Mouse (Mus musculus): Measurements from ENCODE around the gene Prpf19. TPM values are rescaled to one million over a fixed set of nuclear protein-coding genes. Genes with fewer than 3 reads are reported as not detected.

Prpf19 gene
- polyA plus RNA-seq, 1 experiment from 2014 or later: 42.6 TPM

DNA sequence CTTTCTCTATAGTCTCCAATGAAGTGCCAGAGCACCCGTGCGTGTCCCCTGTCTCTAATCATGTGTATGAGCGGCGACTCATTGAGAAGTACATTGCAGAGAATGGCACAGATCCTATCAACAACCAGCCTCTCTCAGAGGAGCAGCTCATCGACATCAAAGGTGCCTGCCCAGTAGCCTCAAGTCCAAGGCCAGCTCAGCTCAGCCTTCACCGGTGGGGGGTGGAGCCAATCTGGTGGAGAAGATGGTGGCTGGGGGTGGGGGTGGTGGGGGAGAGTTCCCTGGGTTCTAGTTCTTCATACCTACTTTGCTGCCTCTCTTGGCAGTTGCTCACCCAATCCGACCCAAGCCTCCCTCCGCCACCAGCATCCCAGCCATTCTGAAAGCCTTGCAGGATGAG is 2.5 kb downstream of the Prpf19 start:
- Histone ChIP-seq H3K27ac (no peak overlapping the region), H3K9ac (no peak overlapping the region), H3K4me3 (replicated peaks) (no peak overlapping the region), H3K27me3 (replicated peaks) (no peaks in the 10 kb centered on the region), H3K9me3 (no peaks in the 10 kb centered on the region), H3K36me3 (peaks cover 45% of the 10 kb centered on the region), H3K4me2 (no peak overlapping the region), H3K4me1 (peaks cover 11% of the 10 kb centered on the region)
- WGBS: 76% methylated on average over 8 of the region's 8 CpGs
- ATAC-seq (ENCODE audit: insufficient read depth, low FRiP score, low read depth): no peak

DNA sequence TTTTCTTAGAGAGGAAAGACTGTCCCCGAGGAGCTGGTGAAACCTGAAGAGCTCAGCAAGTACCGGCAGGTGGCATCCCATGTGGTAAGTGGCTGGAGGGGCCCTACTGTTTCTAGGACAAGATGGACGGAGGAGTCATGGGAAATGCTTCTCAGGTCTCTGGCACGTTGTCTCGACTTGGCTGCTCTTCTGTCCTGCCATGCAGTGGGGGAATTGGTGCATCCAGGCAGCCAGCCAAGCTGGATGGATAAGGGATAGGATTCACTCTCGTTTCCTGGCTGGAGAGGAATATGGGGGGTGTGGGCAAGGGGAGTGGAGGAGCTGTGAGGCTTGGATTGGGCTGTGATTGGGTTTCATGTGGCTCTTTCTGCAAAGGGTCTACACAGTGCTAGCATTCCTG is 5.3 kb downstream of the Prpf19 start:
- H3K36me3 ChIP-seq: peaks cover 62% of the 10 kb centered on the region
- no peaks in the 10 kb centered on the region for H3K9me3 ChIP-seq
- no peaks in the 10 kb centered on the region for H3K27me3 ChIP-seq (replicated peaks)
- ATAC-seq (ENCODE audit: insufficient read depth, low FRiP score, low read depth): no peak
- 81% methylated on average over 6 of the region's 6 CpGs for WGBS
- no peak overlapping the region for H3K27ac ChIP-seq
- no peak overlapping the region for H3K4me3 ChIP-seq (replicated peaks)
- H3K4me2 ChIP-seq: no peak overlapping the region
- H3K9ac ChIP-seq: no peak overlapping the region
- H3K4me1 ChIP-seq: peaks cover 22% of the 10 kb centered on the region

DNA sequence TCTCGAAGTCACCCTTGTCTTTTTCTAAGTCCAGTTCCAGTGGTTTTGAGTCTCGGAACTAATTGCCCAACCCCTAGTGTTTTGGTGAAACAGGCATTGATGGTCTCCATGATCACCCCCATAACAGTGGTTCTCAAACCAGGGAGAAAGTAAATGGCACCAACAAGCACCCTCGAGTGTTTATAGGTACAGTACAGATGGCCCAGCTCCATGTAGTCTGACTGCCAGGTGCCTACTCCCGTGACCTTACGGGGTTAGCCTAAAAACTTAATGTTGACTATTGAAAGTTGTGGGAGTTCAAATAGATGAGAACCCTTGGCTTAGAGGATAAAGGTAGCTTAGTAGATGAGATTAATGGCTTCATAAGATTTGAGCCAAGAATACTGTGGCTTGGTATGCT is 6.0 kb downstream of the Prpf19 start:
- Histone ChIP-seq H3K27ac (no peak overlapping the region), H3K36me3 (peaks cover 62% of the 10 kb centered on the region), H3K4me2 (no peak overlapping the region), H3K4me3 (replicated peaks) (no peak overlapping the region), H3K9ac (no peak overlapping the region), H3K9me3 (no peaks in the 10 kb centered on the region), H3K4me1 (peaks cover 28% of the 10 kb centered on the region), H3K27me3 (replicated peaks) (no peaks in the 10 kb centered on the region)
- ATAC-seq (ENCODE audit: insufficient read depth, low FRiP score, low read depth): no peak
- 90% methylated on average over 5 of the region's 5 CpGs for WGBS

DNA sequence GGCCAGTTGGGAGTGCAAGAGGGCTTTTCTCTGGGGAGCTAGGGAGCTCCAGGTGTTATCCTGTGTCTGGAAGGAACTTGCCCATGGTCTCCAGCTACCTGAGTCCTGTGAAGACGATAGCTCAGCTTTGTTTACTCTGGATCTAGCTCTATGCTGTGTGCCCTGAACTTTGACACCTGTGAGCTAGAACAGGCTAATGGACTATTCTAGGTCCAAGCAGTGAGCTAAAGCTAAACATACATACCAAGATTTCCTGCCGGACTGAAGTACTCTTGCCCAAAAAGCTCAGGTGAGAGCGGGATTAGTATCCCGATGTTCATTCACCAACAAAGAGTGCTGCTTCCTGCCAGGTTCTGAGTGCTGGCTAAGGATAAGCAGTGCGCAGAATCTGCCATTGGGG is 9.5 kb downstream of the Prpf19 start:
- no peaks in the 10 kb centered on the region for H3K27me3 ChIP-seq (replicated peaks)
- H3K9me3 ChIP-seq: no peaks in the 10 kb centered on the region
- 64% methylated on average over 5 of the region's 5 CpGs for WGBS
- no peak overlapping the region for H3K9ac ChIP-seq
- H3K4me3 ChIP-seq (replicated peaks): no peak overlapping the region
- no peak for ATAC-seq (ENCODE audit: insufficient read depth, low FRiP score, low read depth)
- peaks cover 44% of the 10 kb centered on the region for H3K36me3 ChIP-seq
- peaks cover 19% of the 10 kb centered on the region; the same call in 1 of the 2 replicates for H3K4me1 ChIP-seq
- peak overlapping the region; percentile 49; the same call in 1 of the 2 replicates for H3K27ac ChIP-seq
- no peak overlapping the region for H3K4me2 ChIP-seq

DNA sequence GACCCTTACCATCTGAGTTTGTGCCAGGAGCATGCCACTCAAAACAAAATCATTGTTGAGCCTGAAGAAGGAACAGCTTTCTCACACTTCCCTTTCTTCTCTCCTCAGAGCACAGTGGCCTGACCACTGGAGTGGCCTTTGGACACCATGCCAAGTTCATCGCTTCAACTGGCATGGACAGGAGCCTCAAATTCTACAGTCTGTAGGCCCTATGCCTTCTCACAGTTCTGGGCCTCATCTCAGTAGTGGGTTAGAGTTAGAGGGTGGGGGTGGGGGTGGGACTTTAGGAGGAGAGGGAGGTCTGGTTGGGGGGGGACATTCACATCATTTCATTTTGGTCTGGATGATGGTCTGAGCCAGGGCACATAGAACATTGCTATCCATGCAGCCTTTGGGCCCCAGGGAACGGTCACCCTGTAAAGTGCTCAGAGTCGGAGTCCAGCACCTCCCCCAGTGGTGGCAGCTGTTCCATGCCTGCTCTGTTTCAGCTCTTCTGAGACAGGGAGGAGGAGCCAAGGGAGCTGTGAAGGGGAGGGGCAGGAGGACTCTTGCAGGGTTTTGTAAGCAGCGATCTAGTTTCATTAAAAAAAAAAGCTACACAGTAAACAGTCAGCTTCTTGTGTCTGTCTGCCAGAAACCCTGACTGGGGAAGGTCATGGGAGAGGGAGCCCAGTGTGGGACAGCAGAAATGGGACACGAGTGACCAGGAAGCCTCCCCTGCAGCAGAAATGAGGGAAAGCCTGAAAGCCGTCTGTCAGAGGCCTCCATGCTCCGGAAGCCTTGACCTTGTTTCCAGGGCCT is 10.1 kb downstream of the Prpf19 start:
- Histone ChIP-seq H3K36me3 (peaks cover 38% of the 10 kb centered on the region), H3K4me3 (replicated peaks) (no peak overlapping the region), H3K4me1 (peaks cover 19% of the 10 kb centered on the region; the same call in 1 of the 2 replicates), H3K9ac (no peak overlapping the region), H3K27me3 (replicated peaks) (no peaks in the 10 kb centered on the region), H3K4me2 (peak overlapping the region; percentile 32; the same call in 1 of the 2 replicates), H3K9me3 (no peaks in the 10 kb centered on the region), H3K27ac (peak overlapping the region; percentile 91)
- peak; percentile 75 for ATAC-seq (ENCODE audit: insufficient read depth, low FRiP score, low read depth)
- WGBS: 35% methylated on average over 7 of the region's 7 CpGs

DNA sequence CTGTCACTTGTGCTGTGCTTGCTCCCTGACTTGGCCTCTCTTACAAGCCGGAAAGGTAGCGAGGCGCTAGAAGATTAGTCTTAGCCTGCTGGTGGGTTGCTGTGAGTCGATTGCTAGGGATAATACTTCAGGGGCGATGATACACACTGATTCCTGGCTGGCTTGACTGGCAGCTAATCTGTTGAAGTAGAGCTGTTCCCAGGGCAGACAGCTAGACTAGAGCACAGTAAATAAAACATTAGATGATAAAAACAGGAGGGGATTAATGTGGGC is 10.6 kb downstream of the Prpf19 start:
- H3K36me3 ChIP-seq: peaks cover 32% of the 10 kb centered on the region
- 48% methylated on average over 5 of the region's 5 CpGs for WGBS
- ATAC-seq (ENCODE audit: insufficient read depth, low FRiP score, low read depth): no peak

DNA sequence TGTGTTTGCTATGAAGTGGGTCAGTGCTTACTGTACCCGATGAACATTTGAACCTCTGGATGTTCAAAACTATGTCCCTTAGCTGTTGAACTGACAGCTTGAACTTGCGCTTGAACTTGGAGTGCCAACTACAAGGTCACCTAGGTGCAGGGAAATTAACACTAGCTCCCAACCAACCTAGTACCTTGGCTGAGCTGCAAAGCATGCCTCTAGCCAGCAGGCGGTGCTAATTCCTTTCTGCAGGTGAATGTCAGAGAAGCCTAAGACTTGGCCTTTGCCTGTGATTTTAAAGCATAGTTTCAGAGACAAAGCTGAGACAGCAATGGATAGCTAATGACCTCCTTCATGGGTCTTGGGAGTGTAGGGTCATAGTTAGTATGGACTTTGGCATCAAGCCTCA is 12.9 kb downstream of the Prpf19 start:
- Histone ChIP-seq H3K9me3 (no peaks in the 10 kb centered on the region), H3K9ac (no peak overlapping the region), H3K27ac (peak overlapping the region; percentile 90; the same call in 1 of the 2 replicates), H3K36me3 (peaks cover 13% of the 10 kb centered on the region), H3K4me3 (replicated peaks) (no peak overlapping the region), H3K4me1 (peaks cover 21% of the 10 kb centered on the region; the same call in 1 of the 2 replicates), H3K27me3 (replicated peaks) (no peaks in the 10 kb centered on the region), H3K4me2 (no peak overlapping the region)
- WGBS: 50% methylated on average over 3 of the region's 3 CpGs
- ATAC-seq (ENCODE audit: insufficient read depth, low FRiP score, low read depth): no peak

More for the DNA sequence above, 10.6 kb downstream of the Prpf19 start:
- Histone ChIP-seq H3K27me3 (replicated peaks) (no peaks in the 10 kb centered on the region), H3K9me3 (no peaks in the 10 kb centered on the region), H3K4me3 (replicated peaks) (no peak overlapping the region), H3K4me1 (peaks cover 19% of the 10 kb centered on the region; the same call in 1 of the 2 replicates), H3K4me2 (peak overlapping the region; percentile 32; the same call in 1 of the 2 replicates), H3K9ac (no peak overlapping the region), H3K27ac (peak overlapping the region; percentile 91)

DNA sequence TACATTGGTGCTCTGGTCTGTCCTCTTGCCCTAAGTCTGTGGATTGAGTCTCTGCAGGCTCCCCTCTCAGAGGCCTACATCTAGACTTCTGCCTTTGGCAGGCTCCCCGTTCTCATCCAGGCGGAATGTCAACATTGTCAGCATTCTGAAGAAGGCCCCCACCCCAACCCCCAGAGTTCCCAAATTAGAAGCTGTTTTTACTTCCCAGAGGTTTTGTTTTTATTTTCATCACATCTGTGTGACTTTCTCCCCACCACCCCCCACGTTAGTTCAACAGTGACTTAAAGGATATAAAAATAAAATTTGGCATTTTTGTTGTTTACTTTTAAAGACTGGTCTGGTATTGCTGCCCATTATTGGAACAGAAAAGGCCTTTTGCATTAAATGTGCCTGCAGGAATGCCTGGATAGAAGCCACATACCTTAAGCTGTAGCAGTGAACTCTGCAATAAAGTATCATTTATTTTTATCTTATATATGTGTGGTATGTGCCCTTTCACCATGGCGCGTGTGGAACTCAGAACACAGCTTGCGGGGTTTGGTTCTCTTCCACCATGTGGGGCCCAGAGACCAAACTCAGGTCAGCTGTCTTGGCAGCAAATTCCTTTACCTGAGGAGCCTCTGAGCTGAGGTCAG is 14.2 kb downstream of the Prpf19 start:
- no peaks in the 10 kb centered on the region for H3K9me3 ChIP-seq
- H3K27me3 ChIP-seq (replicated peaks): no peaks in the 10 kb centered on the region
- H3K36me3 ChIP-seq: 0 out of 2 replicates have a peak, but pooled peaks cover 4% of the 10 kb centered on the region
- H3K27ac ChIP-seq: peak overlapping the region; percentile 90
- ATAC-seq (ENCODE audit: insufficient read depth, low FRiP score, low read depth): peak; percentile 59; the same call in 1 of the 2 replicates
- H3K4me1 ChIP-seq: peaks cover 18% of the 10 kb centered on the region; the same call in 1 of the 2 replicates
- WGBS: 45% methylated on average over 6 of the region's 6 CpGs
- H3K4me3 ChIP-seq (replicated peaks): no peak overlapping the region
- H3K4me2 ChIP-seq: no peak overlapping the region
- H3K9ac ChIP-seq: no peak overlapping the region

DNA sequence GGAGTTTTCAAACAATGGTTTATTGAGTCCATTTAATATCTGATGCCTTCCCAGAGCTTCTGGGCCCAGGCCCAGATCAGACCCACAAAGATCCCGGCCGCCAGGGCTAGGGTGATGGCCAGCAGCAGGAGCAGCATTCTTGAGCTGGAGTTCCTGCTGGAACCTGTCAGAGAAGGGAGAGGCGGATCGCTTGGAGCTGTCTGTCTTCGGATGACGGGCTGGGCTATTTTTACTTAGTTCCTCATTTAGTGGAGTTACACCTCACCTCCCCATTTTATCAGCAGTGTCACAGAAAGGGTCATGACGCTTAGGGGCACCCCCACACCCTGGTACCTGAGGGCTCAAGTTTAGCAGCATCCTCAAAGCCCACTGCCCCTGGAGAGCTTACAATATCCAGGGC is 19.3 kb downstream of the Prpf19 start:
- H3K9me3 ChIP-seq: no peaks in the 10 kb centered on the region
- H3K4me3 ChIP-seq (replicated peaks): no peak overlapping the region
- H3K27me3 ChIP-seq (replicated peaks): no peaks in the 10 kb centered on the region; the same call in 1 of the 2 replicates
- no peak overlapping the region for H3K4me2 ChIP-seq
- ATAC-seq (ENCODE audit: insufficient read depth, low FRiP score, low read depth): no peak
- 36% methylated on average over 7 of the region's 7 CpGs for WGBS
- H3K36me3 ChIP-seq: no peaks in the 10 kb centered on the region
- peaks cover 2% of the 10 kb centered on the region for H3K4me1 ChIP-seq
- no peak overlapping the region for H3K9ac ChIP-seq
- no peak overlapping the region for H3K27ac ChIP-seq

DNA sequence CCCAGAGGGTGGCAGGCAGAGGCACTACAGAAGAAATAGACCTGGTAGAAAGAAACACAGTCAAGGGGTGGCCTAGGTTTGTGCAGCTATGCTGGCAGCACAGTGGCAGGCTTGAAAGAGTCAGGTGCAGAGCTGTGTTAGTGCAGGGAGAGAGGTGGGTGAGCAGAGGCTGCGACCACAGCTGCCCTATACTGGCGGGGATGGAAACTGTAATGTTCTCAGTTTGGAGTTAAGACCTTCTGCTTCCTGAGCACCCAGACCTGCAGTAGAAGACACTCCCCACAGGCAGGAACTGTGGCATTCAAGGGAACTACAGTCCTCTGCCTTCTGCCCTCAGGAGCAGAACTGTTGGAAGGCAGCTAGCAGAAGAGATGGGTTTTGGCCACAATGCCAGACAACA is 19.8 kb downstream of the Prpf19 start:
- H3K4me3 ChIP-seq (replicated peaks): no peak overlapping the region
- WGBS: 57% methylated on average over 2 of the region's 2 CpGs
- no peaks in the 10 kb centered on the region for H3K9me3 ChIP-seq
- H3K27ac ChIP-seq: no peak overlapping the region
- peaks cover 2% of the 10 kb centered on the region for H3K4me1 ChIP-seq
- no peak overlapping the region for H3K4me2 ChIP-seq
- H3K27me3 ChIP-seq (replicated peaks): no peaks in the 10 kb centered on the region; the same call in 1 of the 2 replicates
- ATAC-seq (ENCODE audit: insufficient read depth, low FRiP score, low read depth): no peak
- no peak overlapping the region for H3K9ac ChIP-seq
- no peaks in the 10 kb centered on the region for H3K36me3 ChIP-seq

DNA sequence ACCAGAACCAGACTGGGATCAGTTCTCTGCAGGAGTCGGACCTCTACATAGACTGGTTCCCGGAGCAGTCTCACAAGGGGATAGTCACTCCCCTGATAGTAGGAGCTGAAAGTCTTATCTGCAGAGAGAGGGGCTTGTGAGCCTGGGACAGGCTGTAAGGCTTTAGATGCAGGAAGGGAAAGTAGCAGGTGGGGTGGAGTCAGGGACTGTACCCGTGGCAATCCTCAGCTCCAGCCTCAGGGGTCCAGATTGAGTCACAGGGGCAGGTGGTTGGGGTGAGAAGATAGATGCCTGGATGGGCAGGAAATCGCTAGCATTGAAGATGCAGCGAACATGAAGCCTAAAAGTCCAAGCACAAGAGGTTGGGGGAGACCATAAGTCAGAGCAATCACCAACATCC is 21.5 kb downstream of the Prpf19 start:
- Histone ChIP-seq H3K9me3 (no peaks in the 10 kb centered on the region), H3K27me3 (replicated peaks) (no peaks in the 10 kb centered on the region; the same call in 1 of the 2 replicates), H3K36me3 (no peaks in the 10 kb centered on the region), H3K27ac (no peak overlapping the region), H3K9ac (no peak overlapping the region), H3K4me2 (no peak overlapping the region), H3K4me3 (replicated peaks) (no peak overlapping the region), H3K4me1 (peaks cover 1% of the 10 kb centered on the region; the same call in 1 of the 2 replicates)
- ATAC-seq (ENCODE audit: insufficient read depth, low FRiP score, low read depth): no peak
- WGBS: 50% methylated on average over 5 of the region's 5 CpGs

DNA sequence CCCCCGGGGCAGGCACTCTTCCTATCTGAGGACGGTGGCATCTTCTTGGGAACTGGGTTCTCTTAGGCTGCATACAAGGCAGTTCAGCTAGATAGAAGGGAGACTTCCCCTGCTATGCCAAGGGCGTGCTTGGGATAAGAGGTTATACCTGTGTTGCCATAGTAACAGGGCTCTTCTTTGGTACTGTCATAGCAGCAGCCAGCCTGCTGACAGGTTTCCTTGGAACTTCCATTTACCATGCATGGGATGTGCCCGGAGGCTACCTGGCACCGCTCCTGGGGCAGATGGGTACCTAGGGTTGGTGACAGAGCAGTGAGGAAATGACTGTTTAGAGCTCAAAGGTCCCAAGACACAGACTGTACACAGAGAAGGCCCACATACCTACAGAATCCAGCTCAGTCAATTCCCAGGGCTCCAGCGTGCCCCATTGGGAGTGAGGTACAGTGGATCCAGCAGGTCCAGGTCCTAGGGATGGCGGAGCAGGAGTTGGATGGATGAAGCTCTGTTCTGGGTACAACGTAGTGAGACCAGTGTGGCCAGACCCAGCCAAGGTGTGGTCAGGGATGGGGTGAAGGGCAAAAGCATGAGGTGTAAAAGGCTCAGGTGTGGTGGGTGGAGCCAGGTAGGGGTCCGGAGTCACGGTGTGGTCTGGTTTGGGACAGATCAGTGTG is 23.4 kb downstream of the Prpf19 start:
- no peaks in the 10 kb centered on the region for H3K9me3 ChIP-seq
- no peak overlapping the region for H3K4me3 ChIP-seq (replicated peaks)
- no peak overlapping the region for H3K27ac ChIP-seq
- no peaks in the 10 kb centered on the region; the same call in 1 of the 2 replicates for H3K27me3 ChIP-seq (replicated peaks)
- no peaks in the 10 kb centered on the region for H3K36me3 ChIP-seq
- H3K9ac ChIP-seq: no peak overlapping the region
- ATAC-seq (ENCODE audit: insufficient read depth, low FRiP score, low read depth): no peak
- H3K4me1 ChIP-seq: no peaks in the 10 kb centered on the region; the same call in 1 of the 2 replicates
- WGBS: 89% methylated on average over 10 of the region's 10 CpGs
- H3K4me2 ChIP-seq: no peak overlapping the region

Data from stomach, embryonic 15.5 days (tissue).